Mouse (Mus musculus): ENCODE results near the gene Dkk3.

GRCm38 (mm10) chr7:112082636-112083035 is 76.2 kb downstream of the Dkk3 start:
- TF ChIP-seq CTCF (IDR thresholded peaks at IDR 0.05; ENCODE audit: borderline replicate concordance, insufficient read depth, low read length) (no peak), POLR2A (IDR thresholded peaks at IDR 0.05; ENCODE audit: low read depth, low read length) (no peak)
